Comparison of ENCODE assay signal across 19 mouse cellular contexts in the genomic region with DNA sequence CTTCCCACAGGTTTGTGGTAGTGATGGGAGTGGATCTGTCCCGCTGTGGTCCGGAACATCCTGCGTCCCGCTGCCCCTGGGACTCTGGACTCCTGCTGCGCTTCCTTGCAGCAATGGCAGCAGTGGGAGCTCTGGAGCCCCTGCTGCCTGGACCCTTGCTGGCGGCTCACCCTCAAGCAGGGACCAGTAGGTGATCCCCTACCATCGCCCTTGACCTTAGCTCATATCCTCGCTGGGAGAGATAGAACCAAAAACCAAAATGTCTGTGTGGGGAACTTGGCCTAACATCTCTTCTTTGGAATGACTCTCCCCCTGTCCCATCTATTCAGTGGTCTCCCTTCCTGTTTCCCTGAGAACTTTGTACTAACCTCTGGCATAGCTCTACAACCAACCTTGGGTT. TPM values are rescaled to one million over a fixed set of nuclear protein-coding genes. Genes with fewer than 3 reads are reported as not detected.
DNase-seq lines count a peak whose midpoint lies in the region; ATAC-seq lines count a peak whose summit lies in the region.
"Had no signal": no experiment of that assay in that cellular context is flagged by ENCODE, and none has a peak within 500 bp of the region (broad histone marks: within the 10 kb centered on the region; RNA-seq: fewer than 3 reads in every experiment).

No protein-coding gene starts in this region.

- no peak overlapping the region for H3K27ac ChIP-seq in heart, embryonic 11.5 days (ENCODE audit: low read depth, low read length)
- 0 out of 2 replicates have a peak overlapping the region, but pooled peaks have one; percentile 6 for H3K27ac ChIP-seq in midbrain, embryonic 12.5 days (replicated peaks)
- H3K27ac ChIP-seq in midbrain, embryonic 16.5 days (ENCODE audit: low read length), result no peak overlapping the region
- peak overlapping the region; percentile 20; the same call in 1 of the 2 replicates for H3K27ac ChIP-seq in embryonic facial prominence, embryonic 10.5 days (replicated peaks)
- H3K27ac ChIP-seq: embryonic facial prominence, embryonic 12.5 days; embryonic facial prominence, embryonic 15.5 days; forebrain, embryonic 15.5 days; heart, adult 2 months; hindbrain, embryonic 14.5 days; hindbrain, postnatal 0 days had no signal

- no peak overlapping the region for H3K4me3 ChIP-seq in heart, embryonic 11.5 days (ENCODE audit: low read depth, low read length)
- no peak overlapping the region for H3K4me3 ChIP-seq in midbrain, embryonic 12.5 days
- no peak overlapping the region for H3K4me3 ChIP-seq in midbrain, embryonic 16.5 days (ENCODE audit: low read depth, low read length)
- 0 out of 2 replicates have a peak overlapping the region, but pooled peaks have one; percentile 18 for H3K4me3 ChIP-seq in embryonic facial prominence, embryonic 10.5 days
- H3K4me3 ChIP-seq: embryonic facial prominence, embryonic 12.5 days; embryonic facial prominence, embryonic 15.5 days; forebrain, embryonic 15.5 days; heart, adult 2 months; heart, embryonic 10.5 days had no signal

- H3K27me3 ChIP-seq in heart, embryonic 11.5 days (ENCODE audit: control insufficient read depth, insufficient read depth, low read length), result no peaks in the 10 kb centered on the region
- no peaks in the 10 kb centered on the region for H3K27me3 ChIP-seq in midbrain, embryonic 12.5 days
- no peaks in the 10 kb centered on the region for H3K27me3 ChIP-seq in midbrain, embryonic 16.5 days (ENCODE audit: control insufficient read depth, insufficient read depth, low read depth, low read length)
- no peaks in the 10 kb centered on the region; the same call in 1 of the 2 replicates for H3K27me3 ChIP-seq in embryonic facial prominence, embryonic 10.5 days (replicated peaks; ENCODE audit: low read depth, poor library complexity, severe bottlenecking)
- H3K27me3 ChIP-seq: embryonic facial prominence, embryonic 12.5 days; embryonic facial prominence, embryonic 15.5 days; forebrain, embryonic 15.5 days had no signal

- no peak overlapping the region for H3K9ac ChIP-seq in heart, embryonic 11.5 days (ENCODE audit: low read depth, low read length)
- no peak overlapping the region for H3K9ac ChIP-seq in midbrain, embryonic 12.5 days (replicated peaks)
- H3K9ac ChIP-seq in midbrain, embryonic 16.5 days (ENCODE audit: low read depth, low read length), result no peak overlapping the region
- H3K9ac ChIP-seq: embryonic facial prominence, embryonic 12.5 days; embryonic facial prominence, embryonic 15.5 days; forebrain, embryonic 15.5 days; hindbrain, embryonic 14.5 days had no signal

- WGBS in heart, embryonic 11.5 days (ENCODE audit: insufficient replicate concordance), result 83% methylated on average over 8 of the region's 8 CpGs
- 83% methylated on average over 8 of the region's 8 CpGs for WGBS in midbrain, embryonic 12.5 days
- 83% methylated on average over 8 of the region's 8 CpGs for WGBS in midbrain, embryonic 16.5 days
- WGBS in embryonic facial prominence, embryonic 10.5 days, result 78% methylated on average over 8 of the region's 8 CpGs

- peak; percentile 91 for DNase-seq in heart, adult 11 months
- no peak for DNase-seq in embryonic facial prominence, embryonic 10.5 days (ENCODE audit: low spot score)
- no peak for DNase-seq in lung, adult 18-20 months
- DNase-seq: adrenal gland, adult 8-10 months; gastrocnemius, postnatal 25 days; heart, adult 2 months had no signal

- H3K9me3 ChIP-seq in heart, embryonic 11.5 days (replicated peaks; ENCODE audit: control insufficient read depth, low read length), result no peaks in the 10 kb centered on the region
- H3K9me3 ChIP-seq in midbrain, embryonic 12.5 days, result no peaks in the 10 kb centered on the region
- H3K9me3 ChIP-seq in midbrain, embryonic 16.5 days (replicated peaks; ENCODE audit: control insufficient read depth, low read length, poor library complexity, severe bottlenecking), result no peaks in the 10 kb centered on the region
- no peaks in the 10 kb centered on the region for H3K9me3 ChIP-seq in embryonic facial prominence, embryonic 10.5 days
- H3K9me3 ChIP-seq: embryonic facial prominence, embryonic 12.5 days; embryonic facial prominence, embryonic 15.5 days; forebrain, embryonic 15.5 days; heart, embryonic 10.5 days had no signal

- peaks cover 14% of the 10 kb centered on the region; the same call in 1 of the 2 replicates for H3K4me1 ChIP-seq in heart, embryonic 11.5 days (ENCODE audit: control insufficient read depth, insufficient read depth, low read length)
- peaks cover 22% of the 10 kb centered on the region for H3K4me1 ChIP-seq in midbrain, embryonic 12.5 days
- H3K4me1 ChIP-seq in midbrain, embryonic 16.5 days (ENCODE audit: control insufficient read depth, insufficient read depth, low read length), result peaks cover 15% of the 10 kb centered on the region
- peaks cover 43% of the 10 kb centered on the region for H3K4me1 ChIP-seq in embryonic facial prominence, embryonic 10.5 days

- H3K36me3 ChIP-seq in heart, embryonic 11.5 days (ENCODE audit: control insufficient read depth, insufficient read depth, low read length), result no peaks in the 10 kb centered on the region
- no peaks in the 10 kb centered on the region for H3K36me3 ChIP-seq in midbrain, embryonic 12.5 days
- H3K36me3 ChIP-seq in midbrain, embryonic 16.5 days (ENCODE audit: control insufficient read depth, insufficient read depth, low read length), result no peaks in the 10 kb centered on the region
- no peaks in the 10 kb centered on the region for H3K36me3 ChIP-seq in embryonic facial prominence, embryonic 10.5 days (replicated peaks)
- H3K36me3 ChIP-seq: embryonic facial prominence, embryonic 12.5 days; embryonic facial prominence, embryonic 15.5 days; forebrain, embryonic 15.5 days had no signal

- no peak for ATAC-seq in heart, embryonic 11.5 days (replicated peaks; ENCODE audit: insufficient number of reproducible peaks, low FRiP score, low TSS enrichment)
- no peak for ATAC-seq in midbrain, embryonic 12.5 days (ENCODE audit: low FRiP score, low read depth)
- ATAC-seq in midbrain, embryonic 16.5 days, result no peak
- ATAC-seq: activated CD4-positive, CD25-positive, alpha-beta regulatory T cell, adult 4 months; CD4-positive, CD25-positive, alpha-beta regulatory T cell, adult 4 months; forebrain, embryonic 15.5 days; hindbrain, postnatal 0 days; inflammation-experienced regulatory T-cells, adult 6 months; intestine, embryonic 16.5 days had no signal

- no peak overlapping the region for H3K4me2 ChIP-seq in heart, embryonic 11.5 days
- H3K4me2 ChIP-seq in midbrain, embryonic 12.5 days (replicated peaks), result no peak overlapping the region
- no peak overlapping the region for H3K4me2 ChIP-seq in midbrain, embryonic 16.5 days (ENCODE audit: low read length)
- H3K4me2 ChIP-seq: embryonic facial prominence, embryonic 12.5 days; embryonic facial prominence, embryonic 15.5 days; forebrain, embryonic 15.5 days; hindbrain, embryonic 14.5 days had no signal

RNA-seq across cellular contexts. Expression of a gene that starts 5.8 kb away (rescaled TPM):
- 5.7 and 10.3 TPM in 2 replicates for polyA plus RNA-seq in heart, embryonic 11.5 days (2014; fragmentation: Nextera tagmentation; extraction: Ambion mirVana)
- 2.9 and 3.3 TPM in 2 replicates for polyA plus RNA-seq in midbrain, embryonic 12.5 days (2016; fragmentation: Nextera tagmentation; extraction: Ambion mirVana)
- polyA plus RNA-seq in midbrain, embryonic 16.5 days (2015; fragmentation: Nextera tagmentation; extraction: Ambion mirVana), result 3.9 and 4.3 TPM in 2 replicates
- polyA plus RNA-seq in embryonic facial prominence, embryonic 10.5 days (2016; fragmentation: Nextera tagmentation; extraction: Ambion mirVana), result 9.4 and 10.1 TPM in 2 replicates

RNA-seq across cellular contexts. Expression of a gene that starts 7.2 kb away (rescaled TPM):
- 11.8 and 12.5 TPM in 2 replicates for polyA plus RNA-seq in heart, embryonic 11.5 days (2014; fragmentation: Nextera tagmentation; extraction: Ambion mirVana)
- 20.8 and 22.5 TPM in 2 replicates for polyA plus RNA-seq in midbrain, embryonic 12.5 days (2016; fragmentation: Nextera tagmentation; extraction: Ambion mirVana)
- 9.4 and 9.7 TPM in 2 replicates for polyA plus RNA-seq in midbrain, embryonic 16.5 days (2015; fragmentation: Nextera tagmentation; extraction: Ambion mirVana)
- 18.2 and 19.5 TPM in 2 replicates for polyA plus RNA-seq in embryonic facial prominence, embryonic 10.5 days (2016; fragmentation: Nextera tagmentation; extraction: Ambion mirVana)

RNA-seq across cellular contexts. Expression of a gene that starts 13.8 kb away (rescaled TPM):
- polyA plus RNA-seq in heart, embryonic 11.5 days (2014; fragmentation: Nextera tagmentation; extraction: Ambion mirVana), result 3.2 and 4.5 TPM in 2 replicates
- 2.2 and 2.3 TPM in 2 replicates for polyA plus RNA-seq in midbrain, embryonic 12.5 days (2016; fragmentation: Nextera tagmentation; extraction: Ambion mirVana)
- polyA plus RNA-seq in midbrain, embryonic 16.5 days (2015; fragmentation: Nextera tagmentation; extraction: Ambion mirVana), result 0.95 and 1.1 TPM in 2 replicates
- polyA plus RNA-seq in embryonic facial prominence, embryonic 10.5 days (2016; fragmentation: Nextera tagmentation; extraction: Ambion mirVana), result 2.6 and 3.6 TPM in 2 replicates

RNA-seq across cellular contexts. Expression of a gene that starts 19.7 kb away (rescaled TPM):
- 94.7 and 115 TPM in 2 replicates for polyA plus RNA-seq in heart, embryonic 11.5 days (2014; fragmentation: Nextera tagmentation; extraction: Ambion mirVana)
- 240 and 243 TPM in 2 replicates for polyA plus RNA-seq in midbrain, embryonic 12.5 days (2016; fragmentation: Nextera tagmentation; extraction: Ambion mirVana)
- 291 and 298 TPM in 2 replicates for polyA plus RNA-seq in midbrain, embryonic 16.5 days (2015; fragmentation: Nextera tagmentation; extraction: Ambion mirVana)
- 165 and 172 TPM in 2 replicates for polyA plus RNA-seq in embryonic facial prominence, embryonic 10.5 days (2016; fragmentation: Nextera tagmentation; extraction: Ambion mirVana)

RNA-seq across cellular contexts. Expression of a gene that starts 19.8 kb away (rescaled TPM):
- polyA plus RNA-seq in heart, embryonic 11.5 days (2014; fragmentation: Nextera tagmentation; extraction: Ambion mirVana), result 6.5 and 8.1 TPM in 2 replicates
- 11.7 and 13.6 TPM in 2 replicates for polyA plus RNA-seq in midbrain, embryonic 12.5 days (2016; fragmentation: Nextera tagmentation; extraction: Ambion mirVana)
- polyA plus RNA-seq in midbrain, embryonic 16.5 days (2015; fragmentation: Nextera tagmentation; extraction: Ambion mirVana), result 5.9 and 6.7 TPM in 2 replicates
- polyA plus RNA-seq in embryonic facial prominence, embryonic 10.5 days (2016; fragmentation: Nextera tagmentation; extraction: Ambion mirVana), result 5.4 and 6.6 TPM in 2 replicates

Comparison
In these comparisons a context has a peak if more than half of its experiments do, and no peak if none do; other contexts are left out.
1. H3K27ac ChIP-seq: peak in midbrain, embryonic 12.5 days (single experiment) and embryonic facial prominence, embryonic 10.5 days (single experiment); none in heart, embryonic 11.5 days (single experiment) and midbrain, embryonic 16.5 days (single experiment).